Mouse (Mus musculus) small intestine, adult 2 months (tissue): ENCODE measurements around the gene Olfr1274-ps. TPM values are rescaled to one million over a fixed set of nuclear protein-coding genes. Genes with fewer than 3 reads are reported as not detected.
"Not testable (repeated sequence)": the region's sequence is repeated elsewhere in the genome, so short reads cannot be mapped to it uniquely, and the experiment has no call there.

Experiments
- H3K27ac ChIP-seq: fragments of 200-500 bp; 2 replicates; pipeline ENCODE4 v1.5.1; 2012; ENCODE audit warnings: low read depth, low read length, control low read depth, inconsistent platforms; ENCODE audit not compliant: insufficient read depth
- H3K27me3 ChIP-seq: fragments of 200-500 bp; 2 replicates; pipeline ENCODE4 v1.6.1; 2012; ENCODE audit warnings: mild to moderate bottlenecking, moderate library complexity, low read length, inconsistent platforms; ENCODE audit not compliant: control insufficient read depth, insufficient read depth
- H3K36me3 ChIP-seq: fragments of 200-500 bp; 2 replicates; pipeline ENCODE4 v1.6.1; 2012; ENCODE audit warnings: mild to moderate bottlenecking, low read length, control low read depth, inconsistent platforms; ENCODE audit not compliant: control insufficient read depth, insufficient read depth
- H3K4me1 ChIP-seq: fragments of 200-500 bp; 2 replicates; pipeline ENCODE4 v1.6.1; 2012; ENCODE audit warnings: low read length, inconsistent platforms, mixed read lengths; ENCODE audit not compliant: control insufficient read depth, insufficient read depth, insufficient read length
- H3K4me3 ChIP-seq: fragments of 200-500 bp; 2 replicates; pipeline ENCODE4 v1.5.1; 2012; ENCODE audit warnings: low read depth, mild to moderate bottlenecking, control low read depth, inconsistent platforms, low read length, moderate library complexity
- CTCF ChIP-seq: fragments of 200-500 bp; IDR thresholded peaks from 2 replicates; pipeline ENCODE4 v1.5.1; 2012; ENCODE audit warnings: low read depth, mild to moderate bottlenecking, control low read depth, inconsistent platforms, low read length, moderate library complexity, mixed read lengths; ENCODE audit not compliant: insufficient replicate concordance, insufficient read length; ENCODE audit errors: extremely low read depth
- POLR2A ChIP-seq: fragments of 200-500 bp; IDR thresholded peaks from 2 replicates; pipeline ENCODE4 v1.6.1; 2012; ENCODE audit warnings: low read depth, mild to moderate bottlenecking, control low read depth, inconsistent platforms, low read length, moderate library complexity
- WGBS: fragments of 180-500 bp; shearing (Covaris S2); methylation state at CpG from one replicate; pipeline ENCODE4 v1.1.7; 2018; 5-methylcytosine and 5-hydroxymethylcytosine counted together
- polyA plus RNA-seq: library from polyadenylated mRNA; depleted of rRNA; stranded (reverse); fragments of >200 nt; gene quantifications from 2 replicates; pipeline ENCODE4 v1.2.3, GENCODE M21; 2012; rRNA removed

Gene Olfr1274-ps
- polyA plus RNA-seq, 1 experiment, result not detected

DNA sequence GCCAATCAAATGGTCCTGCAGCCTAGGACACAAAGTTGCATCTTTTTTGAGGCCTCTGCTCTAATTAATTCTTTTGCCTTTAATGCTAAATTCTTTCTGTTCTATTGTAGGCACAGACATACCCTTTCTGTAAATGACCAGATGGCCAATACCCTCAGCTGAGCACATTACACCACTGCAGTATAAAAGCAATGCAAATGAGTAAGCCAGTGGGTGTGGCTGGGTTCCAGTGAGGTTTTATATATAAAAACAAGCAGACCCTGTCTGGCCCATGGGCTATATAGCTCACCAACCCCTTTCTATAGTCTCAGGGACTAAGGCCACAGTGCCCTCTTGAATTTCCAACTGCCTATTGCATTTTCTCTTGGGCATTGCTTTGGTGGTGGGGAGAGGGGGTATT is 41.7 kb downstream of the Olfr1274-ps start:
- H3K36me3 ChIP-seq, result peaks cover 13% of the 10 kb centered on the region
- H3K27ac ChIP-seq, H3K4me1 ChIP-seq, H3K4me3 ChIP-seq, H3K27me3 ChIP-seq: not testable (repeated sequence)

DNA sequence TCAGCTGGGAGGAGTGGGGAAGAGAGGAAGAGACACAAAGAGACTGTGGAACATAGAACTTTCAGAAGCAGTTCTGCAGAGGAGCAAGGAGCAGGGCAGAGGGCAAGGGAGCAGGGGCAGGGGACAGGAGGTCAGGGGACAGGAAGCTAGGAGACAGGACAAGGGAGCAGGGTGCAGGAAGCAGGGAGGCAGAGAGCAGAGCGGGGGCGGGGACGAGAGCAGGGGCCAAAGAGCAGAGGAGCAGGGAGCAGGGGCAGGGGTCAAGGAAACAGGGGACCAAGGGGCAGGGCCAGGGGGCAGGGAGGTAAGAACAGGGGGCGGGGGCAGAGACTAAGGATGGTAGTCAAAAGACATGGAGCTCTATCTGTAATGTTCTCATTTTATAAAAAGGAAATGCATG is 43.3 kb downstream of the Olfr1274-ps start:
- WGBS, result 65% methylated on average over 4 of the region's 4 CpGs
- not testable (repeated sequence) for H3K27me3 ChIP-seq, H3K4me1 ChIP-seq, H3K4me3 ChIP-seq, H3K27ac ChIP-seq
- H3K36me3 ChIP-seq, result peaks cover 13% of the 10 kb centered on the region

DNA sequence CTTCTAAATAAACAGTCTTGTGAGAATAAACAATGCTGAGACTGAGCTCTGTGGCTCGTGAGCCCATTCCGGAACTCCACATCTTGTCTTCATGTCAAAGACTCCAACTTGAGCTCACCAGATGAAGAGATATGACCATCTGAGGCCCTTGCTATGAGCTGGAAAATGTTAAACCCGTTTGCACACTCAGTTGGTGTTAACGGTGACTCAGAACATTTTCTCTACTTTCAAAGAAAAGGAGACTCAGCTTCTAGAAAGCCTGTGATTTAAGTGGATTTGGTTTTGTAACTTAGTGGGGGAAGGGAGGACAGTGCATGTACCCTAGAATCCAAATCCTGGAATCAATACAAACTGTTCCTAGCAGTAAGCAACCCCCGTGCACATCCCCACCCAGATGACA is 45.3 kb downstream of the Olfr1274-ps start:
- H3K36me3 ChIP-seq, result peaks cover 19% of the 10 kb centered on the region
- no peaks in the 10 kb centered on the region for H3K4me1 ChIP-seq
- H3K27me3 ChIP-seq, result no peaks in the 10 kb centered on the region
- 77% methylated on average over 5 of the region's 5 CpGs for WGBS
- TF ChIP-seq CTCF (no peak), POLR2A (no peak)
- no peak overlapping the region for H3K27ac ChIP-seq
- H3K4me3 ChIP-seq, result no peak overlapping the region

DNA sequence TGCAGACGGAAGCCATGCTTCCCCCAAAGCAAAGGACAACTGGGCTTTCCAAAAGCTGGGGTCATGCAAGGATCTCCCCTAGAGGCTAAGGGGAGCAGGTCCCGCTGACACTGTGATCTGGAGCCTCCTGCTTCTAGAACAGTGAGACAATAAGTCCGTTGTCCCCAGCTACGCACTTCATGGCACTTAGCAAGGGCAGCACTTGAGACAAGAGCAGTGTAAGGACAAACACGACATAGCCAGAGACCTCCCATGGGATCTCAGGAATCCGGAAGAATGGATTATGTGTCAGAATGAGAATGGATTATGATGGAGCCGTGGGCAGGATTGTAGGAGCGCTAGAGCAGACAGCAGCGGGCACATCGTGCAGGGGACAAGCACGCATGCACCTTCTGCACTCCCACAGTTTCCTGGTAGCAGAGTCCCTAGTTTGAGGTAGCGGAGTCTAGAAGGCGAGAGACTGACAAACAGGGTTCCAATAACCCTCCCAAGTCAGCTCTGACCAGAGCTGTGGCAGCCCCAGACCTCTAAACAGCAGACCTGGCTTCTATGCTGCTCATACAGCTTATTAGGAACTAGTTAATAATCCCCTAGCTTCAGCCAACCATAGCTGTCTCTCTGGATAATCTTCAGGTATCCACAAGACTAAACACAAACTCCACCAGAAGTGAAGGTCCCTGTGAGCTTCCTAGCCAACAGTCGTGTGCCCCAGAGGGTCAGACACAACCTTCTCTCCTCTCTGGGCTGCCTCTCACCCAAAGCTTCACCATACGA is 50.7 kb downstream of the Olfr1274-ps start:
- H3K36me3 ChIP-seq, result peaks cover 42% of the 10 kb centered on the region
- TF ChIP-seq CTCF, result no peak
- no peak for TF ChIP-seq POLR2A
- no peak overlapping the region for H3K4me3 ChIP-seq
- H3K27ac ChIP-seq, result no peak overlapping the region
- H3K4me1 ChIP-seq, result no peaks in the 10 kb centered on the region
- 88% methylated on average over 15 of the region's 15 CpGs for WGBS
- no peaks in the 10 kb centered on the region for H3K27me3 ChIP-seq

DNA sequence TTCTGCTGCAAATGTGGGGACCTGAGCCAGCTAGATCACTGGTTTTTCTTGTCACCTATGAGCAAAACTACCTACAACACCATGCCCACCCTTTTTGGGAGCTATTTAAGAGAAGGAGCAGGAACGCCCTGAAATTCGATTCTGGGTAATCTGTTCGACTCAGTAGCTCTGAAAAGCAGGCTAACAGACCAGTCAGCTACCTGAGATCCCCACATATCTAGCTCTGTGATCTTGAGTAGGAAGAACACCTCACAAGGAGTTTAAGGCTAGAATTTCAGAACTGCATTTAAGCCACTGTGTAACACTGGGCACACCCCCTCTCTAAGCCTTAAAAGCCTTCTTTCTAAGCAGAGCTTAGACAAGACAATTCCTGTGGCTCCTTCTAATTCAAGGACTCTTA is 53.9 kb downstream of the Olfr1274-ps start:
- H3K4me1 ChIP-seq, result no peaks in the 10 kb centered on the region
- no peak overlapping the region for H3K4me3 ChIP-seq
- H3K27ac ChIP-seq, result no peak overlapping the region
- no peak for TF ChIP-seq POLR2A
- TF ChIP-seq CTCF, result no peak
- no peaks in the 10 kb centered on the region for H3K27me3 ChIP-seq
- WGBS, result 94% methylated on average over 3 of the region's 3 CpGs
- H3K36me3 ChIP-seq, result peaks cover 60% of the 10 kb centered on the region

Other genes starting within 250 kb of the Olfr1274-ps start
- not detected in 2 replicates for gene Olfr1270, start 245.6 kb upstream of the Olfr1274-ps start, polyA plus RNA-seq
- not detected in 2 replicates for gene Olfr1506, start 174.2 kb upstream of the Olfr1274-ps start, polyA plus RNA-seq
- not detected in 2 replicates for gene Olfr142, start 141.1 kb upstream of the Olfr1274-ps start, polyA plus RNA-seq
- not detected in 2 replicates for gene Olfr1271, start 127.7 kb upstream of the Olfr1274-ps start, polyA plus RNA-seq
- gene Olfr1272, start 105.8 kb upstream of the Olfr1274-ps start, polyA plus RNA-seq, result not detected in 2 replicates
- not detected in 2 replicates for gene Gm13769, start 76.5 kb upstream of the Olfr1274-ps start, polyA plus RNA-seq
- gene Ptprj, start 182.0 kb downstream of the Olfr1274-ps start, polyA plus RNA-seq, result 3.4 and 7.3 TPM in 2 replicates